Mouse (Mus musculus) ovary, postnatal 10 days (tissue): Measurements from ENCODE around the gene AA986860.

Experiments used
- DNase-seq: peaks from one replicate; pipeline ENCODE4 v3.0.0; 2022; ENCODE audit warnings: low spot score

The AA986860 gene

GRCm38 (mm10) chr1:130734852-130735251 is 3.1 kb downstream of the AA986860 start:
- DNase-seq, result no peak

- DNase-seq, result no peak
Measured at GRCm38 (mm10) chr1:130737411-130737881, 5.7 kb downstream of the AA986860 start.

- DNase-seq, result no peak
Measured at GRCm38 (mm10) chr1:130737916-130738315, 6.1 kb downstream of the AA986860 start.

GRCm38 (mm10) chr1:130738551-130739106 is 6.9 kb downstream of the AA986860 start:
- no peak for DNase-seq

GRCm38 (mm10) chr1:130739636-130740035 is 7.9 kb downstream of the AA986860 start:
- DNase-seq, result no peak

- no peak for DNase-seq
Measured at GRCm38 (mm10) chr1:130740227-130740648, 8.5 kb downstream of the AA986860 start.

GRCm38 (mm10) chr1:130740781-130741720 is 9.3 kb downstream of the AA986860 start:
- DNase-seq, result no peak

GRCm38 (mm10) chr1:130742201-130742600 is 10.4 kb downstream of the AA986860 start:
- no peak for DNase-seq

GRCm38 (mm10) chr1:130743775-130744174 is 12.0 kb downstream of the AA986860 start:
- DNase-seq, result no peak

- no peak for DNase-seq
Measured at GRCm38 (mm10) chr1:130744217-130744616, 12.4 kb downstream of the AA986860 start.

- no peak for DNase-seq
Measured at GRCm38 (mm10) chr1:130744961-130745360, 13.2 kb downstream of the AA986860 start.

GRCm38 (mm10) chr1:130745591-130745990 is 13.8 kb downstream of the AA986860 start:
- no peak for DNase-seq

GRCm38 (mm10) chr1:130746819-130747218 is 15.0 kb downstream of the AA986860 start:
- DNase-seq, result no peak

- DNase-seq, result no peak
Measured at GRCm38 (mm10) chr1:130759689-130760088, 27.9 kb downstream of the AA986860 start.

GRCm38 (mm10) chr1:130761597-130761996 is 29.8 kb downstream of the AA986860 start:
- no peak for DNase-seq

GRCm38 (mm10) chr1:130762045-130762760 is 30.4 kb downstream of the AA986860 start:
- no peak for DNase-seq

GRCm38 (mm10) chr1:130764027-130764461 is 32.3 kb downstream of the AA986860 start:
- DNase-seq, result no peak

- no peak for DNase-seq
Measured at GRCm38 (mm10) chr1:130767066-130767465, 35.3 kb downstream of the AA986860 start.

- DNase-seq, result no peak
Measured at GRCm38 (mm10) chr1:130769925-130770324, 38.1 kb downstream of the AA986860 start.

- DNase-seq, result no peak
Measured at GRCm38 (mm10) chr1:130770487-130770886, 38.7 kb downstream of the AA986860 start.

GRCm38 (mm10) chr1:130770981-130771494 is 39.3 kb downstream of the AA986860 start:
- DNase-seq, result no peak

GRCm38 (mm10) chr1:130775234-130775633 is 43.5 kb downstream of the AA986860 start:
- no peak for DNase-seq
